Mouse (Mus musculus) kidney, postnatal 0 days (tissue): Measurements from ENCODE around the gene Abcc1. TPM values are rescaled to one million over a fixed set of nuclear protein-coding genes. Genes with fewer than 3 reads are reported as not detected.

Experiments
- ATAC-seq: fragments of 200-750 bp; cut with Nextera tagmentation; replicated peaks from 2 replicates; pipeline ENCODE4 v1.8.0; 2017; ENCODE audit warnings: low read depth, moderate number of reproducible peaks, moderate TSS enrichment, moderate library complexity; ENCODE audit not compliant: low FRiP score
- DNase-seq: peaks from one replicate; pipeline ENCODE4 v3.0.0-alpha.2; 2016; ENCODE audit warnings: low spot score
- H3K27ac ChIP-seq: fragments of 300-500 bp; sonication (generic); 2 replicates; pipeline ENCODE4 v1.5.1; 2014; ENCODE audit warnings: mild to moderate bottlenecking
- H3K27me3 ChIP-seq: fragments of 300-500 bp; sonication (generic); 2 replicates; pipeline ENCODE4 v1.6.1; 2014; ENCODE audit warnings: low read length, mixed read lengths; ENCODE audit not compliant: insufficient read depth
- H3K36me3 ChIP-seq: fragments of 300-500 bp; sonication (generic); 2 replicates; pipeline ENCODE4 v1.6.1; 2014; ENCODE audit warnings: low read length, mixed read lengths; ENCODE audit not compliant: insufficient read depth
- H3K4me1 ChIP-seq: fragments of 300-500 bp; sonication (generic); replicated peaks from 2 replicates; pipeline ENCODE4 v1.6.1; 2014; ENCODE audit warnings: antibody characterized with exemption, low read length, mixed read lengths; ENCODE audit not compliant: insufficient read depth
- H3K4me2 ChIP-seq: fragments of 300-500 bp; sonication (generic); 2 replicates; pipeline ENCODE4 v1.6.1; 2014; ENCODE audit warnings: mild to moderate bottlenecking, low read length, moderate library complexity, mixed read lengths
- H3K4me3 ChIP-seq: fragments of 300-500 bp; sonication (generic); replicated peaks from 2 replicates; pipeline ENCODE4 v1.5.1; 2014; ENCODE audit warnings: low read depth, low read length
- H3K9ac ChIP-seq: fragments of 300-500 bp; sonication (generic); 2 replicates; pipeline ENCODE4 v1.6.1; 2014; ENCODE audit warnings: low read depth, low read length
- H3K9me3 ChIP-seq: fragments of 300-500 bp; sonication (generic); replicated peaks from 2 replicates; pipeline ENCODE4 v1.6.1; 2016; ENCODE audit warnings: low read length, inconsistent platforms, mixed read lengths
- CTCF ChIP-seq: IDR thresholded peaks from 2 replicates; pipeline ENCODE4 v1.5.1; 2016; ENCODE audit warnings: antibody characterized with exemption, low read depth, mild to moderate bottlenecking, moderate library complexity
- WGBS: fragments of 180-500 bp; shearing (Covaris S2); extraction: QIAGEN DNeasy Blood & Tissue Kit; methylation state at CpG from one replicate; pipeline ENCODE4 v1.1.7; 2014; 5-methylcytosine and 5-hydroxymethylcytosine counted together
- polyA plus RNA-seq: library from polyadenylated mRNA; unstranded; fragments of >200 nt; fragmentation: Nextera tagmentation; extraction: Ambion mirVana; gene quantifications from 2 replicates; pipeline ENCODE4 v1.2.1, GENCODE M21; 2015

The Abcc1 gene
- polyA plus RNA-seq, 1 experiment from 2014 or later = 11.6 TPM

DNA sequence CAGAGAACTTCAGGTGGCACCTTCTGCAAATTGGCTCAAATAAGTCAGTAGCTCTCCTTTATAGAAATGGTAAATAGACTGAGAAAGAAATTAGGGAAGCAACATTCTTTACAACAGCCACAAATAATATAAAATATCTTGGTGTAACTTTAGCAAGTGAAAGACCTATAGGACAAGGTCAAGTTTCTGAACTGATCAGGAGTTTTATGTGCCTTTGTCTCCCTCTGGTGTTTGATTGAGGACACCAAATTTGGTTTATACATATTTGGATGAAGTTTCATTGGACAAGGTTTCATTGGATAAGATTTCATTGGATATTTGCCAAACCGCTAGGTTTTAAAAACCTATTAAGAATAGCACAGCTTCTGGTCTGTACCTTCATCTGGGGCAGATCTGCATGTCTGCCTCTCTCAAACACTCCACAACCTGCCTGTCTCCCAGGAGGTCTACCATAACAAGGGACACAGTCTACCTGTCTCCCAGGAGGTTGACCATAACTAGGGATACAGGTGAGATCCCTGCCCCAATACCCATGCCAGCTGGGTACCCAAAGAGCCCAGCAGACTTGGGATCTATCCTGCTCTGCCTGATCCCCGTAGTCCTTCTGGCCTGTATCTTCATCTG lies 132.2 kb downstream of the Abcc1 start:
- Histone ChIP-seq H3K9ac (no peak overlapping the region), H3K36me3 (no peaks in the 10 kb centered on the region), H3K27me3 (no peaks in the 10 kb centered on the region), H3K27ac (no peak overlapping the region), H3K4me1 (no peaks in the 10 kb centered on the region), H3K4me3 (no peak overlapping the region), H3K4me2 (no peak overlapping the region), H3K9me3 (no peaks in the 10 kb centered on the region)
- peak; percentile 70 for DNase-seq
- peak; percentile 76 for TF ChIP-seq CTCF
- no peak for ATAC-seq
- WGBS = 79% methylated on average over 2 of the region's 2 CpGs

DNA sequence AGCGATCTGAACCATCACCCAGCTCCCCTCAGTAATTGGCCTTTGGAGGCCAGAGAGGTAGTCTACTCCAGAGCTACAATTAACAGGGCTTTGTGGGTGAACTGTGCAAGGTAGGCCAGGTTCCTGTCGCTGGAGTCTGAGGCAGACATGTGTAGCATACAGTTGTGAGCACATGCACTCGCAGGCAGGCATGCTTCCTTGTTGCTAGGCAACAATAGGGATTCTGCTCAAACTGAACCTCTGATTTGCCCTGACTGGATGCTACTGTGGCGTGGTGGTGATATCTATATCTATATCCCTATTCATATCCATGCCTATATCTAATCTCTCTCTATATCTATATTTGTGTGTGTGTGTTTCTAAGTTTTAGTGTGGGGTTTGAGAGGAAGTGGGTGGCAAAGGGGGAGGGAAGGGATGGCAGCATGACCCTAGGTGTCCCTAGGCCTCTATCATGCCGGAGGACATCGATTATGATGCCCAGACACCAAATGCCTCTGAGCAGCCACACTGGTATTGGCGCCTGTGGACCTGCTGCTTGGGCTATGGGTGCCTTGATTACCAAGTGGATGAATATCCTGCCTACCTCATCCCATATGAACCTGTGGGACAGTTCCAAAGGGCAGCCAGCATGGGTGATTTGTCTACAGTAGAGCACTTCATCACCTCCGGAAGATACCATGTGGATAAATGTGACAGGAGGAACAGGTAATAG lies 140.4 kb downstream of the Abcc1 start:
- H3K9ac ChIP-seq = no peak overlapping the region
- no peak for TF ChIP-seq CTCF
- H3K27ac ChIP-seq = no peak overlapping the region
- H3K9me3 ChIP-seq = no peaks in the 10 kb centered on the region
- H3K36me3 ChIP-seq = no peaks in the 10 kb centered on the region
- DNase-seq = no peak
- H3K27me3 ChIP-seq = no peaks in the 10 kb centered on the region
- no peak overlapping the region for H3K4me2 ChIP-seq
- 86% methylated on average over 8 of the region's 8 CpGs for WGBS
- H3K4me3 ChIP-seq = no peak overlapping the region
- no peak for ATAC-seq
- no peaks in the 10 kb centered on the region for H3K4me1 ChIP-seq

DNA sequence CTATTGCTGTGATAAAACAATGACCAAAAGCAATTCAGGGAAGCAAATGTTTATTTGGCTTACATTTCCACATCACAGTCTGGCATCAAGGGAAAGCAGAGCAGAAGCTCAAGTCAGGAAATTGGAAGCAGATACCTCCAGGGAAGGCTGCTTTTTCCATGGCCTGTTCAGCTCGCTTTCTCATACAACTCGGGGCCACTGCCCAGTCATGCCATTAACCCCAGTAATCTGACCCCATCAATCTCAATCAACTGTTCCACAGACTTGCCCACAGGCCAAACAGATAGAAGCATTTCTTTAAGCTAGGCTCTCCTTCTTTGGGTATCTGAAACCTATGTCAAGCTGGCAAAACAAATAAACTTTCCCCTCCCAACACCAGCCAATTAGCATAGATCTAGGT lies 145.1 kb downstream of the Abcc1 start:
- no peaks in the 10 kb centered on the region for H3K27me3 ChIP-seq
- no peak overlapping the region for H3K4me3 ChIP-seq
- TF ChIP-seq CTCF = no peak
- 2% methylated on average over 2 of the region's 2 CpGs for WGBS
- H3K9ac ChIP-seq = no peak overlapping the region
- no peak overlapping the region for H3K27ac ChIP-seq
- no peaks in the 10 kb centered on the region for H3K36me3 ChIP-seq
- no peaks in the 10 kb centered on the region for H3K9me3 ChIP-seq
- DNase-seq (peak; percentile 36), ATAC-seq (no peak)
- no peak overlapping the region for H3K4me2 ChIP-seq
- no peaks in the 10 kb centered on the region for H3K4me1 ChIP-seq

Other genes with a start within 250 kb of the Abcc1 start
- gene Nde1, start 198.3 kb upstream of the Abcc1 start, polyA plus RNA-seq = 67.3 and 75.6 TPM in 2 replicates
- 10.2 and 11.3 TPM in 2 replicates for gene Marf1, start 198.2 kb upstream of the Abcc1 start, polyA plus RNA-seq
- gene Myh11, start 70.2 kb upstream of the Abcc1 start, polyA plus RNA-seq = 11.5 and 12.6 TPM in 2 replicates
- gene Fopnl, start 44.2 kb upstream of the Abcc1 start, polyA plus RNA-seq = 144 and 149 TPM in 2 replicates
- not detected in 2 replicates for gene A630010A05Rik, start 200.8 kb downstream of the Abcc1 start, polyA plus RNA-seq